Mouse (Mus musculus): ENCODE data around the gene Slc22a23.

The Slc22a23 gene

GRCm38 (mm10) chr13:34232992-34233391 lies 112.0 kb downstream of the Slc22a23 start:
- DNase-seq, result no peak

- DNase-seq, result no peak
These were observed 116.1 kb downstream of the Slc22a23 start for GRCm38 (mm10) chr13:34228905-34229304.

GRCm38 (mm10) chr13:34227720-34228661 lies 117.0 kb downstream of the Slc22a23 start:
- DNase-seq, result no peak

GRCm38 (mm10) chr13:34226940-34227339 lies 118.0 kb downstream of the Slc22a23 start:
- no peak for DNase-seq

GRCm38 (mm10) chr13:34222985-34223384 lies 122.0 kb downstream of the Slc22a23 start:
- DNase-seq, result peak; percentile 73

GRCm38 (mm10) chr13:34219728-34220127 lies 125.3 kb downstream of the Slc22a23 start:
- no peak for DNase-seq

- DNase-seq, result no peak
These were observed 126.2 kb downstream of the Slc22a23 start for GRCm38 (mm10) chr13:34218776-34219175.

- no peak for DNase-seq
These were observed 130.1 kb downstream of the Slc22a23 start for GRCm38 (mm10) chr13:34214855-34215254.

- DNase-seq, result peak; percentile 82
These were observed 132.2 kb downstream of the Slc22a23 start for GRCm38 (mm10) chr13:34212735-34213212.

GRCm38 (mm10) chr13:34211261-34211775 lies 133.7 kb downstream of the Slc22a23 start:
- no peak for DNase-seq

GRCm38 (mm10) chr13:34207714-34208470 lies 137.1 kb downstream of the Slc22a23 start:
- DNase-seq, result peak; percentile 65

GRCm38 (mm10) chr13:34205216-34205615 lies 139.8 kb downstream of the Slc22a23 start:
- DNase-seq, result no peak

GRCm38 (mm10) chr13:34195676-34196075 lies 149.3 kb downstream of the Slc22a23 start:
- no peak for DNase-seq

- DNase-seq, result no peak
These were observed 151.6 kb downstream of the Slc22a23 start for GRCm38 (mm10) chr13:34193384-34193783.

GRCm38 (mm10) chr13:34192414-34193191 lies 152.4 kb downstream of the Slc22a23 start:
- DNase-seq, result peak; percentile 30

- DNase-seq, result peak; percentile 87
These were observed 157.4 kb downstream of the Slc22a23 start for GRCm38 (mm10) chr13:34187571-34187970.

- DNase-seq, result no peak
These were observed 159.6 kb downstream of the Slc22a23 start for GRCm38 (mm10) chr13:34185371-34185770.

- no peak for DNase-seq
These were observed 163.4 kb downstream of the Slc22a23 start for GRCm38 (mm10) chr13:34181624-34182023.

- DNase-seq, result no peak
These were observed 171.0 kb downstream of the Slc22a23 start for GRCm38 (mm10) chr13:34174025-34174424.

GRCm38 (mm10) chr13:34163304-34163975 lies 181.5 kb downstream of the Slc22a23 start:
- DNase-seq, result no peak

- DNase-seq, result peak; percentile 97
These were observed 182.3 kb downstream of the Slc22a23 start, which contains the start of gene Psmg4 for GRCm38 (mm10) chr13:34162491-34163303. Gene Psmg4, plus strand, starts transcription at chr13:34162964.

Data from lung, postnatal 36 days (tissue).